Mouse (Mus musculus) heart, adult 2 months (tissue): Measurements from ENCODE around the gene Pgghg.

Experiments used
- CTCF ChIP-seq: fragments of 200-600 bp; IDR thresholded peaks from 2 replicates; pipeline ENCODE4 v1.8.1; 2022; ENCODE audit warnings: antibody characterized with exemption, mild to moderate bottlenecking, moderate library complexity
- EP300 ChIP-seq: fragments of 200-500 bp; IDR thresholded peaks from 2 replicates; pipeline ENCODE4 v1.6.1; 2011; ENCODE audit warnings: low read depth, low read length, control low read depth; ENCODE audit not compliant: insufficient read depth
- POLR2A ChIP-seq: fragments of 200-500 bp; IDR thresholded peaks from 2 replicates; pipeline ENCODE4 v1.6.1; 2011; ENCODE audit warnings: mild to moderate bottlenecking, low read depth, low read length, control low read depth; ENCODE audit not compliant: insufficient read depth

DNA sequence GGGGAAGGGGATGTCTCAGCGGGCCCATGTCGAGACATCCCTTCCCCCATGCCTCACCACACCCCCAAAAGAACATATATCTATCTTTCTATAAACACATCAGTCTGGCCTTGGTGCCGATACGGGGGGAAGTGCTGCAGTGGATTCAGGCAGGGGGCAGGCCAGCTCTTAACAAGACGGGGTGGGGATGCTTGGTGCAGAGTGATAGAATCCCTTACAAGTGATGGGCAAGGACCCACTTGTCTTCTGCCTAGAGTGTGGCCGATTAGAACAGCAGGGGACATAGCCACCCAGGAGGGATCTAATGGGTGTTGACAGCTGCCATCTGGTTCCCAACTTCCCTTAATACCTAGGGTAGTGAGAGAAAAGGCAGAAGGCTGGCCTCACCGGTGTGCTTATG, 29.7 kb downstream of the Pgghg start:
- no peak for TF ChIP-seq CTCF
- TF ChIP-seq POLR2A = no peak
- TF ChIP-seq EP300 = no peak
